Mouse (Mus musculus) olfactory bulb, adult 2 months (tissue): ENCODE data around the gene Traf7.

ENCODE experiments used
- CTCF ChIP-seq: fragments of 200-500 bp; IDR thresholded peaks from 2 replicates; pipeline ENCODE4 v1.5.1; 2012; ENCODE audit warnings: low read depth, mild to moderate bottlenecking, low read length, moderate library complexity; ENCODE audit not compliant: insufficient read depth
- POLR2A ChIP-seq: fragments of 200-500 bp; IDR thresholded peaks from 2 replicates; pipeline ENCODE4 v1.6.1; 2012; ENCODE audit warnings: mild to moderate bottlenecking, low read depth, low read length, moderate library complexity; ENCODE audit not compliant: insufficient read depth

DNA sequence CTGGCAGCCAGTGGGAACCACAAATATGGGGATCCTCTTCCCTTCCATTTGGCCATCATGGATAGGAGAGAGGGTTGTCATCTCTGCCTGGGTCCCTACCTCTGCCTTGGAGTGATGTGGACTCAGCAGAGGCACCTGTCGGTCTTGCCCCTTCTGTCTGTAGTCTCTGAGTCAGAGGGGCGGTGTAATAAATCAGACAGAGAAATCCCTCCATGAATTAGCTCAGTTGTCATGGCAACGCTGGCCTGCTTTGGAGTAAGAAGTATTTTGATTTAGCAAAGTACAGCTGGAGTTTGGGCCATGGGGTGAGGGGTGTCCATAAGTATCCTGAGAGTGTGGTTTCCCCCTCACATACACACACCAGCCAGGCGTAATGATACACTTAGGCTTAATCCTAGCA lies 37.3 kb downstream of the Traf7 start:
- TF ChIP-seq CTCF = no peak
- TF ChIP-seq POLR2A = no peak
